Mouse (Mus musculus): ENCODE measurements around the gene Sema3a. TPM values are rescaled to one million over a fixed set of nuclear protein-coding genes. Genes with fewer than 3 reads are reported as not detected.

Sema3a gene
- polyA plus RNA-seq, 1 experiment from 2014 or later: 30.8 TPM

GRCm38 (mm10) chr5:13263539-13263938, 138.3 kb downstream of the Sema3a start:
- no peaks in the 10 kb centered on the region for H3K4me1 ChIP-seq (replicated peaks; ENCODE audit: control insufficient read depth, insufficient read depth, low read length)
- no peaks in the 10 kb centered on the region for H3K36me3 ChIP-seq (ENCODE audit: control insufficient read depth, insufficient read depth, low read length)
- no peaks in the 10 kb centered on the region for H3K9me3 ChIP-seq (ENCODE audit: control insufficient read depth, low read length)
- H3K4me3 ChIP-seq (ENCODE audit: low read length): no peak overlapping the region
- no peak overlapping the region for H3K4me2 ChIP-seq (ENCODE audit: low read depth, low read length)
- H3K9ac ChIP-seq (ENCODE audit: low read length): no peak overlapping the region
- ATAC-seq (ENCODE audit: low read depth): no peak
- H3K27ac ChIP-seq (ENCODE audit: low read length): no peak overlapping the region
- no peaks in the 10 kb centered on the region for H3K27me3 ChIP-seq (ENCODE audit: control insufficient read depth, insufficient read depth, low read depth, low read length)
- 78% methylated on average over 3 of the region's 3 CpGs for WGBS

- WGBS: 75% methylated on average over 4 of the region's 4 CpGs
- no peak overlapping the region for H3K4me3 ChIP-seq (ENCODE audit: low read length)
Observed at GRCm38 (mm10) chr5:13312667-13313066, 187.5 kb downstream of the Sema3a start.

GRCm38 (mm10) chr5:13313977-13314376, 188.8 kb downstream of the Sema3a start:
- no peaks in the 10 kb centered on the region for H3K9me3 ChIP-seq (ENCODE audit: control insufficient read depth, low read length)
- H3K4me2 ChIP-seq (ENCODE audit: low read depth, low read length): no peak overlapping the region
- no peaks in the 10 kb centered on the region for H3K27me3 ChIP-seq (ENCODE audit: control insufficient read depth, insufficient read depth, low read depth, low read length)
- no peaks in the 10 kb centered on the region for H3K36me3 ChIP-seq (ENCODE audit: control insufficient read depth, insufficient read depth, low read length)
- H3K4me3 ChIP-seq (ENCODE audit: low read length): no peak overlapping the region
- 0 out of 2 replicates have a peak, but pooled peaks cover 3% of the 10 kb centered on the region for H3K4me1 ChIP-seq (replicated peaks; ENCODE audit: control insufficient read depth, insufficient read depth, low read length)
- WGBS: 86% methylated on average over 6 of the region's 6 CpGs
- H3K9ac ChIP-seq (ENCODE audit: low read length): no peak overlapping the region
- H3K27ac ChIP-seq (ENCODE audit: low read length): no peak overlapping the region
- ATAC-seq (ENCODE audit: low read depth): no peak

More at GRCm38 (mm10) chr5:13312667-13313066, 187.5 kb downstream of the Sema3a start:
- H3K36me3 ChIP-seq (ENCODE audit: control insufficient read depth, insufficient read depth, low read length): no peaks in the 10 kb centered on the region
- no peak overlapping the region for H3K27ac ChIP-seq (ENCODE audit: low read length)
- H3K27me3 ChIP-seq (ENCODE audit: control insufficient read depth, insufficient read depth, low read depth, low read length): no peaks in the 10 kb centered on the region
- H3K9ac ChIP-seq (ENCODE audit: low read length): no peak overlapping the region
- H3K4me2 ChIP-seq (ENCODE audit: low read depth, low read length): no peak overlapping the region
- no peaks in the 10 kb centered on the region for H3K4me1 ChIP-seq (replicated peaks; ENCODE audit: control insufficient read depth, insufficient read depth, low read length)
- ATAC-seq (ENCODE audit: low read depth): no peak
- no peaks in the 10 kb centered on the region for H3K9me3 ChIP-seq (ENCODE audit: control insufficient read depth, low read length)

- Histone ChIP-seq H3K27ac (ENCODE audit: low read length) (peak overlapping the region; percentile 55), H3K9me3 (ENCODE audit: control insufficient read depth, low read length) (no peaks in the 10 kb centered on the region), H3K9ac (ENCODE audit: low read length) (no peak overlapping the region), H3K4me2 (ENCODE audit: low read depth, low read length) (no peak overlapping the region), H3K4me3 (ENCODE audit: low read length) (no peak overlapping the region), H3K36me3 (ENCODE audit: control insufficient read depth, insufficient read depth, low read length) (no peaks in the 10 kb centered on the region), H3K27me3 (ENCODE audit: control insufficient read depth, insufficient read depth, low read depth, low read length) (no peaks in the 10 kb centered on the region), H3K4me1 (replicated peaks; ENCODE audit: control insufficient read depth, insufficient read depth, low read length) (peaks cover 9% of the 10 kb centered on the region; the same call in 1 of the 2 replicates)
- WGBS: 34% methylated on average over 5 of the region's 5 CpGs
- ATAC-seq (ENCODE audit: low read depth): peak; percentile 78
Observed at GRCm38 (mm10) chr5:13318728-13319429, 193.7 kb downstream of the Sema3a start.

- peaks cover 9% of the 10 kb centered on the region; the same call in 1 of the 2 replicates for H3K4me1 ChIP-seq (replicated peaks; ENCODE audit: control insufficient read depth, insufficient read depth, low read length)
- no peaks in the 10 kb centered on the region for H3K27me3 ChIP-seq (ENCODE audit: control insufficient read depth, insufficient read depth, low read depth, low read length)
- no peaks in the 10 kb centered on the region for H3K9me3 ChIP-seq (ENCODE audit: control insufficient read depth, low read length)
- WGBS: 81% methylated on average over 3 of the region's 3 CpGs
- ATAC-seq (ENCODE audit: low read depth): no peak
- no peaks in the 10 kb centered on the region for H3K36me3 ChIP-seq (ENCODE audit: control insufficient read depth, insufficient read depth, low read length)
- H3K4me3 ChIP-seq (ENCODE audit: low read length): no peak overlapping the region
- no peak overlapping the region for H3K27ac ChIP-seq (ENCODE audit: low read length)
- no peak overlapping the region for H3K9ac ChIP-seq (ENCODE audit: low read length)
- H3K4me2 ChIP-seq (ENCODE audit: low read depth, low read length): no peak overlapping the region
Observed at GRCm38 (mm10) chr5:13320138-13320537, 194.9 kb downstream of the Sema3a start.

- WGBS: 43% methylated on average over 5 of the region's 5 CpGs
- no peak overlapping the region for H3K9ac ChIP-seq (ENCODE audit: low read length)
- H3K4me1 ChIP-seq (replicated peaks; ENCODE audit: control insufficient read depth, insufficient read depth, low read length): no peaks in the 10 kb centered on the region
- ATAC-seq (ENCODE audit: low read depth): no peak
- H3K27ac ChIP-seq (ENCODE audit: low read length): no peak overlapping the region
- H3K4me2 ChIP-seq (ENCODE audit: low read depth, low read length): no peak overlapping the region
- H3K4me3 ChIP-seq (ENCODE audit: low read length): no peak overlapping the region
- no peaks in the 10 kb centered on the region for H3K27me3 ChIP-seq (ENCODE audit: control insufficient read depth, insufficient read depth, low read depth, low read length)
- no peaks in the 10 kb centered on the region for H3K9me3 ChIP-seq (ENCODE audit: control insufficient read depth, low read length)
- no peaks in the 10 kb centered on the region for H3K36me3 ChIP-seq (ENCODE audit: control insufficient read depth, insufficient read depth, low read length)
Observed at GRCm38 (mm10) chr5:13327281-13327680, 202.1 kb downstream of the Sema3a start.

GRCm38 (mm10) chr5:13331412-13331811, 206.2 kb downstream of the Sema3a start:
- H3K9ac ChIP-seq (ENCODE audit: low read length): no peak overlapping the region
- H3K4me2 ChIP-seq (ENCODE audit: low read depth, low read length): no peak overlapping the region
- WGBS: 49% methylated on average over 2 of the region's 2 CpGs
- no peak overlapping the region for H3K27ac ChIP-seq (ENCODE audit: low read length)
- no peaks in the 10 kb centered on the region for H3K4me1 ChIP-seq (replicated peaks; ENCODE audit: control insufficient read depth, insufficient read depth, low read length)
- H3K27me3 ChIP-seq (ENCODE audit: control insufficient read depth, insufficient read depth, low read depth, low read length): no peaks in the 10 kb centered on the region
- no peaks in the 10 kb centered on the region for H3K9me3 ChIP-seq (ENCODE audit: control insufficient read depth, low read length)
- no peaks in the 10 kb centered on the region for H3K36me3 ChIP-seq (ENCODE audit: control insufficient read depth, insufficient read depth, low read length)
- H3K4me3 ChIP-seq (ENCODE audit: low read length): no peak overlapping the region
- ATAC-seq (ENCODE audit: low read depth): no peak

- WGBS: 22% methylated on average over 1 of the region's 1 CpGs
- no peaks in the 10 kb centered on the region for H3K4me1 ChIP-seq (replicated peaks; ENCODE audit: control insufficient read depth, insufficient read depth, low read length)
- no peaks in the 10 kb centered on the region for H3K27me3 ChIP-seq (ENCODE audit: control insufficient read depth, insufficient read depth, low read depth, low read length)
- H3K9ac ChIP-seq (ENCODE audit: low read length): no peak overlapping the region
- H3K36me3 ChIP-seq (ENCODE audit: control insufficient read depth, insufficient read depth, low read length): no peaks in the 10 kb centered on the region
- H3K9me3 ChIP-seq (ENCODE audit: control insufficient read depth, low read length): no peaks in the 10 kb centered on the region
- H3K27ac ChIP-seq (ENCODE audit: low read length): no peak overlapping the region
- ATAC-seq (ENCODE audit: low read depth): no peak
- H3K4me2 ChIP-seq (ENCODE audit: low read depth, low read length): no peak overlapping the region
- H3K4me3 ChIP-seq (ENCODE audit: low read length): no peak overlapping the region
Observed at GRCm38 (mm10) chr5:13337665-13338064, 212.5 kb downstream of the Sema3a start.

GRCm38 (mm10) chr5:13347068-13347467, 221.9 kb downstream of the Sema3a start:
- no peak overlapping the region for H3K9ac ChIP-seq (ENCODE audit: low read length)
- no peak overlapping the region for H3K27ac ChIP-seq (ENCODE audit: low read length)
- 46% methylated on average over 4 of the region's 4 CpGs for WGBS
- H3K36me3 ChIP-seq (ENCODE audit: control insufficient read depth, insufficient read depth, low read length): no peaks in the 10 kb centered on the region
- H3K4me1 ChIP-seq (replicated peaks; ENCODE audit: control insufficient read depth, insufficient read depth, low read length): peaks cover 2% of the 10 kb centered on the region; the same call in 1 of the 2 replicates
- no peaks in the 10 kb centered on the region for H3K27me3 ChIP-seq (ENCODE audit: control insufficient read depth, insufficient read depth, low read depth, low read length)
- H3K4me2 ChIP-seq (ENCODE audit: low read depth, low read length): no peak overlapping the region
- peak; percentile 31; the same call in 1 of the 2 replicates for ATAC-seq (ENCODE audit: low read depth)
- no peaks in the 10 kb centered on the region for H3K9me3 ChIP-seq (ENCODE audit: control insufficient read depth, low read length)
- no peak overlapping the region for H3K4me3 ChIP-seq (ENCODE audit: low read length)
